ENCODE assay signal across 9 mouse cellular contexts in the genomic region with DNA sequence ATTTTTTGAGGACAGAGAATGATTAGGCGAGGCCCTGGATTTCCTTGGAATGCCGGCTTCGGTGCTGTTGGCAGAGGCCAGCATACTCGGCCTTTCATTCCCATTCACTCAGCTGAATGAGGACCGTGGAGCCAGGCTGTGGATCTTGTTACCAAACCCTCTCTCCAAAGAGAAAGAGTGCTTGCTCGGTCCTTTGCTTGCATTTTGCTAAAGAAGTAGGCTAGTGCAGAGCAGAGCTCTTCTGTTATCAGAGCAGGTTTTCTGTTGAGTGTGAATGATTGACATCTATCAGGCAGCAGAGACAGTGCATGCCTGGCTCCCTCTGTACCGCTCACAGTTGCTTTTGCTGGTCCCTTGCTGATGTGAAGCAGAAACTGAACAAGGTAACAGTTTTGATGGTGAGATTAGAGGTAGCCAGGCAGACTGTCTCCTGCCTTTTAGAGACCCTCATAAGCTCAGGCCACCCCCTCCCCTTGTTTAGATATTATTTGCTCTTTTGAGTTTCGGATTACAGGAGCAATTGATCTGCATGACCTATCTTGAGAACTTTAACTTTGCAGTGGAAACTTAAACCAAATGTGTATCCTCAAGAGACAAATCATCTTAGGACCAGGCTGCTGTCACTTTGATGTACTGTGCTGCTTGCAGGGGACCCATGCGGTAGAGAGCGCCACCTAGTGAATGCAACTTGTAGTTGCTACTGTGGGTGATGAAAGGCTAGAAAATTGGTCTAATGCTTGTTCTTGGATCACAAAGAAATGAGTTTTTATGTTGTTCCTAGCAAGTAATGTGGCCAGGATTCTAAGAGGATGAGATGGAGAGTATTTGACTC. TPM values are rescaled to one million over a fixed set of nuclear protein-coding genes. Genes with fewer than 3 reads are reported as not detected.
DNase-seq lines count a peak whose midpoint lies in the region; ATAC-seq and TF ChIP-seq lines count a peak whose summit lies in the region.
"Had no signal": no experiment of that assay in that cellular context is flagged by ENCODE, and none has a peak within 500 bp of the region (broad histone marks: within the 10 kb centered on the region; RNA-seq: fewer than 3 reads in every experiment).

No protein-coding gene starts in this region.

- DNase-seq in heart, adult 11 months = peak; percentile 91
- no peak for DNase-seq in G1E (ENCODE audit: low spot score)
- peak; percentile 61 to 73 for DNase-seq in cerebellum, postnatal 10 days
- peak; percentile 80 for DNase-seq in kidney, postnatal 0 days (ENCODE audit: low spot score)
- peak; percentile 69 for DNase-seq in lung, postnatal 0 days (ENCODE audit: low spot score)

- H3K4me1 ChIP-seq in heart, embryonic 11.5 days (ENCODE audit: control insufficient read depth, insufficient read depth, low read length) = peaks cover 10% of the 10 kb centered on the region
- no peaks in the 10 kb centered on the region for H3K4me1 ChIP-seq in G1E (ENCODE audit: insufficient read depth, low read depth, low read length)
- H3K4me1 ChIP-seq in kidney, postnatal 0 days (replicated peaks; ENCODE audit: insufficient read depth, low read length) = 0 out of 2 replicates have a peak, but pooled peaks cover 5% of the 10 kb centered on the region
- no peaks in the 10 kb centered on the region; the same call in 1 of the 2 replicates for H3K4me1 ChIP-seq in lung, postnatal 0 days (ENCODE audit: insufficient read depth, low read depth, low read length)
- peaks cover 4% of the 10 kb centered on the region; the same call in 1 of the 2 replicates for H3K4me1 ChIP-seq in small intestine, adult 2 months (ENCODE audit: control insufficient read depth, insufficient read depth, insufficient read length, low read length)

- no peak overlapping the region for H3K4me2 ChIP-seq in heart, embryonic 11.5 days
- H3K4me2 ChIP-seq in kidney, postnatal 0 days (ENCODE audit: low read length) = no peak overlapping the region
- H3K4me2 ChIP-seq in lung, postnatal 0 days (replicated peaks; ENCODE audit: low read depth, low read length) = no peak overlapping the region

- H3K27me3 ChIP-seq in heart, embryonic 11.5 days (ENCODE audit: control insufficient read depth, insufficient read depth, low read length) = no peaks in the 10 kb centered on the region
- no peaks in the 10 kb centered on the region for H3K27me3 ChIP-seq in G1E (ENCODE audit: insufficient read depth, low read length)
- H3K27me3 ChIP-seq in kidney, postnatal 0 days (ENCODE audit: insufficient read depth, low read length) = no peaks in the 10 kb centered on the region
- no peaks in the 10 kb centered on the region for H3K27me3 ChIP-seq in lung, postnatal 0 days (replicated peaks; ENCODE audit: insufficient read depth, low read length)
- H3K27me3 ChIP-seq in small intestine, adult 2 months (ENCODE audit: control insufficient read depth, insufficient read depth, low read length) = no peaks in the 10 kb centered on the region

- H3K27ac ChIP-seq in heart, embryonic 11.5 days (ENCODE audit: low read depth, low read length) = no peak overlapping the region
- H3K27ac ChIP-seq in kidney, postnatal 0 days = no peak overlapping the region
- H3K27ac ChIP-seq in lung, postnatal 0 days (ENCODE audit: low read length) = no peak overlapping the region
- no peak overlapping the region for H3K27ac ChIP-seq in small intestine, adult 2 months (ENCODE audit: insufficient read depth, low read depth, low read length)
- H3K27ac ChIP-seq: macrophage had no signal

- TF ChIP-seq CTCF in G1E (IDR thresholded peaks at IDR 0.05; ENCODE audit: low read depth, low read length) = peak; percentile 60
- TF ChIP-seq CTCF in kidney, postnatal 0 days (IDR thresholded peaks at IDR 0.05; ENCODE audit: low read depth) = peak; percentile 93
- peak; percentile 95 for TF ChIP-seq CTCF in lung, postnatal 0 days (IDR thresholded peaks at IDR 0.05)
- TF ChIP-seq CTCF in small intestine, adult 2 months (IDR thresholded peaks at IDR 0.05; ENCODE audit: extremely low read depth, insufficient read length, insufficient replicate concordance, low read depth, low read length) = peak; percentile 81; the same call in 1 of the 2 replicates

- no peak for ATAC-seq in heart, embryonic 11.5 days (replicated peaks; ENCODE audit: insufficient number of reproducible peaks, low FRiP score, low TSS enrichment)
- ATAC-seq in G1E (ENCODE audit: extremely low read depth, insufficient number of reproducible peaks, low FRiP score, poor library complexity, severe bottlenecking) = peak; percentile 45
- peak; percentile 69 for ATAC-seq in granulocyte monocyte progenitor cell, adult 5-6 weeks (replicated peaks; ENCODE audit: poor library complexity, severe bottlenecking)
- ATAC-seq in kidney, postnatal 0 days (replicated peaks; ENCODE audit: low FRiP score, low read depth) = peak; percentile 71; the same call in 1 of the 2 replicates
- ATAC-seq in lung, postnatal 0 days = no peak; the same call in 1 of the 2 replicates

- TF ChIP-seq EP300 in lung, postnatal 0 days (IDR thresholded peaks at IDR 0.05) = no peak

- TF ChIP-seq POLR2A in small intestine, adult 2 months (IDR thresholded peaks at IDR 0.05; ENCODE audit: low read depth, low read length) = no peak

- WGBS in heart, embryonic 11.5 days (ENCODE audit: insufficient replicate concordance) = 12% methylated on average over 10 of the region's 10 CpGs
- 31% methylated on average over 10 of the region's 10 CpGs for WGBS in kidney, postnatal 0 days
- WGBS in lung, postnatal 0 days = 26% methylated on average over 10 of the region's 10 CpGs
- WGBS in small intestine, adult 2 months = 49% methylated on average over 10 of the region's 10 CpGs

- no peak overlapping the region for H3K4me3 ChIP-seq in heart, embryonic 11.5 days (ENCODE audit: low read depth, low read length)
- no peak overlapping the region for H3K4me3 ChIP-seq in G1E (ENCODE audit: low read depth, low read length)
- no peak overlapping the region for H3K4me3 ChIP-seq in kidney, postnatal 0 days (replicated peaks; ENCODE audit: low read depth, low read length)
- H3K4me3 ChIP-seq in lung, postnatal 0 days (ENCODE audit: low read depth, low read length) = no peak overlapping the region
- H3K4me3 ChIP-seq in small intestine, adult 2 months (ENCODE audit: low read depth, low read length) = no peak overlapping the region

- no peaks in the 10 kb centered on the region for H3K36me3 ChIP-seq in heart, embryonic 11.5 days (ENCODE audit: control insufficient read depth, insufficient read depth, low read length)
- H3K36me3 ChIP-seq in G1E (replicated peaks) = peaks cover 11% of the 10 kb centered on the region
- H3K36me3 ChIP-seq in kidney, postnatal 0 days (ENCODE audit: insufficient read depth, low read length) = no peaks in the 10 kb centered on the region
- no peaks in the 10 kb centered on the region for H3K36me3 ChIP-seq in lung, postnatal 0 days (ENCODE audit: insufficient read depth, low read length)
- no peaks in the 10 kb centered on the region for H3K36me3 ChIP-seq in small intestine, adult 2 months (ENCODE audit: control insufficient read depth, insufficient read depth, low read length)

- H3K9me3 ChIP-seq in heart, embryonic 11.5 days (replicated peaks; ENCODE audit: control insufficient read depth, low read length) = no peaks in the 10 kb centered on the region
- no peaks in the 10 kb centered on the region for H3K9me3 ChIP-seq in G1E (replicated peaks)
- H3K9me3 ChIP-seq in kidney, postnatal 0 days (replicated peaks; ENCODE audit: low read length) = no peaks in the 10 kb centered on the region
- no peaks in the 10 kb centered on the region for H3K9me3 ChIP-seq in lung, postnatal 0 days (ENCODE audit: low read length)

- H3K9ac ChIP-seq in heart, embryonic 11.5 days (ENCODE audit: low read depth, low read length) = no peak overlapping the region
- H3K9ac ChIP-seq in kidney, postnatal 0 days (ENCODE audit: low read depth, low read length) = no peak overlapping the region
- H3K9ac ChIP-seq in lung, postnatal 0 days (replicated peaks; ENCODE audit: low read depth) = no peak overlapping the region

RNA-seq across cellular contexts. Expression of gene Stx18, which starts 47.2 kb away (rescaled TPM):
- polyA plus RNA-seq in heart, embryonic 11.5 days (2014; fragmentation: Nextera tagmentation; extraction: Ambion mirVana) = 40.4 and 40.8 TPM in 2 replicates
- total RNA-seq in G1E (2014; fragmentation: Nextera tagmentation) (30.3 and 32.7 TPM in 2 replicates), G1E (2017) (35.5 and 38.4 TPM in 2 replicates)
- 20.3 and 21.9 TPM in 2 replicates for polyA plus RNA-seq in G1E (2012)
- total RNA-seq in granulocyte monocyte progenitor cell, adult 5-6 weeks (2014; fragmentation: Nextera tagmentation) = 22.9 and 30.9 TPM in 2 replicates
- total RNA-seq in granulocyte monocyte progenitor cell, adult 5-6 weeks (2017) = 47.2 and 53.4 TPM in 2 replicates
- 45.9 and 46.6 TPM in 2 replicates for polyA plus RNA-seq in kidney, postnatal 0 days (2015; fragmentation: Nextera tagmentation; extraction: Ambion mirVana)
- 27.9 and 29.1 TPM in 2 replicates for polyA plus RNA-seq in lung, postnatal 0 days (2015; fragmentation: Nextera tagmentation; extraction: Ambion mirVana)
- polyA plus RNA-seq in small intestine, adult 2 months (2012; rRNA removed) = 6.1 and 9.7 TPM in 2 replicates

Comparison
In these comparisons a context has a peak if more than half of its experiments do, and no peak if none do; other contexts are left out.
1. ATAC-seq: peak in G1E (single experiment), granulocyte monocyte progenitor cell, adult 5-6 weeks (single experiment) and kidney, postnatal 0 days (single experiment); none in heart, embryonic 11.5 days (single experiment) and lung, postnatal 0 days (single experiment).
2. Peak in every context shown above with its lines, with median percentiles within 50 percentile points of each other: CTCF ChIP-seq.